In genomic region chr13:99679934-99680333, GRCm38 (mm10) we compare ENCODE assay signal across 14 mouse cellular contexts.
"Had no signal": no experiment of that assay in that cellular context is flagged by ENCODE, and none has a peak within 500 bp of the region (broad histone marks: within the 10 kb centered on the region; RNA-seq: fewer than 3 reads in every experiment).

No protein-coding gene starts in this region.

- H3K9ac ChIP-seq: kidney, embryonic 15.5 days; limb, embryonic 15.5 days; lung, embryonic 14.5 days; neural tube, embryonic 15.5 days had no signal

- H3K36me3 ChIP-seq: kidney, embryonic 15.5 days; limb, embryonic 15.5 days; neural tube, embryonic 15.5 days had no signal

- H3K27me3 ChIP-seq: kidney, embryonic 15.5 days; limb, embryonic 15.5 days; neural tube, embryonic 15.5 days had no signal

- DNase-seq: kidney, adult 2 months; kidney, postnatal 14 days; layer of hippocampus, adult 9-11 months; layer of hippocampus, postnatal 36 days; lung, postnatal 4 days; right cerebral cortex, adult 18-20 months; right cerebral cortex, postnatal 25 days; thymus, postnatal 36 days had no signal

- H3K9me3 ChIP-seq: kidney, embryonic 15.5 days; limb, embryonic 15.5 days; neural tube, embryonic 15.5 days had no signal

- H3K4me3 ChIP-seq: kidney, embryonic 15.5 days; limb, embryonic 15.5 days; myocyte; neural tube, embryonic 15.5 days had no signal

- H3K27ac ChIP-seq: kidney, embryonic 15.5 days; limb, embryonic 15.5 days; neural tube, embryonic 15.5 days had no signal

- H3K4me1 ChIP-seq: limb, embryonic 15.5 days; neural tube, embryonic 15.5 days had no signal

- H3K4me2 ChIP-seq: kidney, embryonic 15.5 days; limb, embryonic 15.5 days; lung, embryonic 14.5 days; midbrain, embryonic 11.5 days; neural tube, embryonic 15.5 days had no signal
